Mouse (Mus musculus) midbrain, postnatal 0 days (tissue): ENCODE results near the gene Nkx2-5. TPM values are rescaled to one million over a fixed set of nuclear protein-coding genes. Genes with fewer than 3 reads are reported as not detected.

Source experiments
- ATAC-seq: fragments of 200-750 bp; cut with Nextera tagmentation; 2 replicates; pipeline ENCODE4 v1.8.0; 2017; ENCODE audit warnings: moderate number of reproducible peaks, mild to moderate bottlenecking, moderate TSS enrichment, moderate library complexity; ENCODE audit not compliant: low FRiP score
- DNase-seq: peaks from one replicate; pipeline ENCODE4 v3.0.0-alpha.2; 2015; ENCODE audit warnings: low spot score
- H3K27ac ChIP-seq: fragments of 300-500 bp; sonication (generic); 2 replicates; pipeline ENCODE4 v1.5.1; 2014; ENCODE audit warnings: low read depth, mild to moderate bottlenecking, low read length, mixed read lengths
- H3K27me3 ChIP-seq: fragments of 300-500 bp; sonication (generic); 2 replicates; pipeline ENCODE4 v1.6.1; 2014; ENCODE audit warnings: low read length, control low read depth, mixed read lengths; ENCODE audit not compliant: insufficient read depth
- H3K36me3 ChIP-seq: fragments of 300-500 bp; sonication (generic); 2 replicates; pipeline ENCODE4 v1.6.1; 2014; ENCODE audit warnings: low read length, control low read depth, mixed read lengths; ENCODE audit not compliant: insufficient read depth
- H3K4me1 ChIP-seq: fragments of 300-500 bp; sonication (generic); 2 replicates; pipeline ENCODE4 v1.6.1; 2014; ENCODE audit warnings: mild to moderate bottlenecking, control low read depth, antibody characterized with exemption, low read length, mixed read lengths; ENCODE audit not compliant: insufficient read depth
- H3K4me2 ChIP-seq: fragments of 300-500 bp; sonication (generic); 2 replicates; pipeline ENCODE4 v1.6.1; 2014; ENCODE audit warnings: low read depth, mild to moderate bottlenecking, low read length, mixed read lengths; ENCODE audit not compliant: poor library complexity, severe bottlenecking
- H3K4me3 ChIP-seq: fragments of 300-500 bp; sonication (generic); 2 replicates; pipeline ENCODE4 v1.5.1; 2014; ENCODE audit warnings: low read depth, mild to moderate bottlenecking, low read length, moderate library complexity
- H3K9ac ChIP-seq: fragments of 300-500 bp; sonication (generic); replicated peaks from 2 replicates; pipeline ENCODE4 v1.6.1; 2014; ENCODE audit warnings: mild to moderate bottlenecking, low read length, moderate library complexity, mixed read lengths; ENCODE audit not compliant: poor library complexity, severe bottlenecking
- H3K9me3 ChIP-seq: fragments of 300-500 bp; sonication (generic); 2 replicates; pipeline ENCODE4 v1.6.1; 2016; ENCODE audit warnings: low read length, control low read depth
- CTCF ChIP-seq: IDR thresholded peaks from 2 replicates; pipeline ENCODE4 v1.5.1; 2016; ENCODE audit warnings: antibody characterized with exemption, mild to moderate bottlenecking
- WGBS: fragments of 180-500 bp; shearing (Covaris S2); extraction: QIAGEN DNeasy Blood & Tissue Kit; methylation state at CpG from one replicate; pipeline ENCODE4 v1.1.7; 2014; 5-methylcytosine and 5-hydroxymethylcytosine counted together
- polyA plus RNA-seq: library from polyadenylated mRNA; unstranded; fragments of >200 nt; fragmentation: Nextera tagmentation; extraction: Ambion mirVana; gene quantifications from 2 replicates; pipeline ENCODE4 v1.2.1, GENCODE M21; 2015
- total RNA-seq: library from RNA; depleted of rRNA; stranded (reverse); fragments of >200 nt; gene quantifications from 2 replicates; pipeline ENCODE4 v1.2.3, GENCODE M21; 2014

Gene Nkx2-5
- total and polyA plus RNA-seq, 2 experiments from 2014 or later = not detected

- Histone ChIP-seq H3K4me3 (no peak overlapping the region), H3K27ac (no peak overlapping the region), H3K27me3 (no peaks in the 10 kb centered on the region), H3K9ac (no peak overlapping the region), H3K4me1 (no peaks in the 10 kb centered on the region), H3K36me3 (no peaks in the 10 kb centered on the region), H3K4me2 (no peak overlapping the region), H3K9me3 (no peaks in the 10 kb centered on the region)
- 76% methylated on average over 8 of the region's 8 CpGs for WGBS
- DNase-seq (no peak), ATAC-seq (no peak)
- TF ChIP-seq CTCF = no peak
Measured at GRCm38 (mm10) chr17:26873502-26873901, 28.7 kb upstream of the Nkx2-5 start.

DNA sequence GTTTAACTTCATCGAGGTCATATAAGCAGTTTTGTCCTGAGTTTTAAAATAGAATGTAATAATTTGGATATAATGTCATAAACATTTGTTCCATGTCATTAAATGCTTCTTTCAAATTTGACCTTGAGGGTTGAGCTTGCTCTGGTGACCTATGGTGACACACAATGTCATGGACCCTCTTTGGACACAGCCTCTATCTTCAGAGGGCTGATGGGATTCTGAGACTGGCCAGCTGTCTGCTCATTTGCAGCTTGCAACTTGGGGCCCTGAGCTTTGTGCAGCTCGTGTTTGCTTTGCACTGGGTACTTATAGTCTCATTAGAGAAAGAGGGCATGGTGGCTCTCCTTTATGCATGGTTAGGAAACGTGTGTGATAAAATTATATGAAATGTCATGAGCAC, 28.1 kb upstream of the Nkx2-5 start:
- H3K4me3 ChIP-seq = no peak overlapping the region
- WGBS = 75% methylated on average over 3 of the region's 3 CpGs
- H3K9me3 ChIP-seq = no peaks in the 10 kb centered on the region
- H3K27me3 ChIP-seq = no peaks in the 10 kb centered on the region
- ATAC-seq (no peak), DNase-seq (no peak)
- TF ChIP-seq CTCF = no peak
- H3K36me3 ChIP-seq = no peaks in the 10 kb centered on the region
- no peaks in the 10 kb centered on the region for H3K4me1 ChIP-seq
- no peak overlapping the region for H3K9ac ChIP-seq
- H3K4me2 ChIP-seq = no peak overlapping the region
- no peak overlapping the region for H3K27ac ChIP-seq

DNA sequence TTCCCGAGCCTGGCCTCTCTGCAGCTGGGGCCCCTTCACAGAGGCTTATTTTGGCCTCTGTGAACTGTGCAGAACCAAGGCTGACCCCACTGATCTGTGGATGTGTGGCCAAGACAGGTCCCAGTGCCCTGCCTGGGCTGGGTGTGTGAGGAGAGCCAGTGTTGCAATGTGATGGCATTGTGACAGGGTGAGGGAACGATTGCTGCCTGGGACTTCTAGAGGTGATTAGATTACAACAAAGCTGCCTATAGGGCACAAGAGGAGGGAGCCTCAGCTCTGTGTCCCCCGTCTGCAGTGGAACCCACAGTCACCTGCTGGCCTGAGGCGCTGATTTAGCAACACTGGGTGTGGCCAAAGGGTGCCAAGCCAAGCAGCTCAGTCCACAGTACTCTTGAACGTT, 23.9 kb upstream of the Nkx2-5 start:
- no peaks in the 10 kb centered on the region for H3K27me3 ChIP-seq
- whole genome bisulfite sequencing = 33% methylated on average over 5 of the region's 5 CpGs
- H3K4me1 ChIP-seq = no peaks in the 10 kb centered on the region
- H3K4me2 ChIP-seq = no peak overlapping the region
- no peak for DNase-seq
- no peak overlapping the region for H3K27ac ChIP-seq
- no peaks in the 10 kb centered on the region for H3K9me3 ChIP-seq
- no peak overlapping the region for H3K9ac ChIP-seq
- H3K36me3 ChIP-seq = no peaks in the 10 kb centered on the region
- no peak for ATAC-seq
- H3K4me3 ChIP-seq = no peak overlapping the region
- TF ChIP-seq CTCF = no peak

GRCm38 (mm10) chr17:26865156-26865555, 20.3 kb upstream of the Nkx2-5 start:
- Histone ChIP-seq H3K9me3 (no peaks in the 10 kb centered on the region), H3K4me1 (no peaks in the 10 kb centered on the region), H3K27ac (no peak overlapping the region), H3K4me3 (no peak overlapping the region), H3K9ac (no peak overlapping the region), H3K4me2 (no peak overlapping the region), H3K36me3 (no peaks in the 10 kb centered on the region), H3K27me3 (no peaks in the 10 kb centered on the region)
- 64% methylated on average over 6 of the region's 6 CpGs for WGBS
- TF ChIP-seq CTCF = no peak
- ATAC-seq = no peak
- no peak for DNase-seq

DNA sequence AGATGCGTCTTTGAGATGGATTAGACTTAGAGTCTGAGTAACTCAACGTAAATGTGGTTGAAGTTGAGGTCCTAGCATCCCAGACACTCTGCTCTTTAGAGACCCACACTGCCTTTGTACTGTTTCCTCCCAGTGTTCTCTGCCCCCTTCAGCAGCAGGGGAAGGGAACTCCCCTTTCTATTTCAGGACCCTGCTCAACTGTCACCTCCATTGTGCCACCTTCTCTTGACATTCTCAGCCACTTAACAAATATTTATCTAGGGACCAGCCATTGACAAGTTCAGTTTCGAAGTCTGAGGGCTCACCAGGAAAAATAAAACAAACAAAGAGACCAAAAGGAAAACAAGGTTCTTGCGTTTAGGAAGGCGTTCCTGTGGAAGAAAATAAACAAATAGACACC, 19.5 kb upstream of the Nkx2-5 start:
- TF ChIP-seq CTCF = no peak
- ATAC-seq = no peak
- H3K27me3 ChIP-seq = peaks cover 6% of the 10 kb centered on the region; the same call in 1 of the 2 replicates

DNA sequence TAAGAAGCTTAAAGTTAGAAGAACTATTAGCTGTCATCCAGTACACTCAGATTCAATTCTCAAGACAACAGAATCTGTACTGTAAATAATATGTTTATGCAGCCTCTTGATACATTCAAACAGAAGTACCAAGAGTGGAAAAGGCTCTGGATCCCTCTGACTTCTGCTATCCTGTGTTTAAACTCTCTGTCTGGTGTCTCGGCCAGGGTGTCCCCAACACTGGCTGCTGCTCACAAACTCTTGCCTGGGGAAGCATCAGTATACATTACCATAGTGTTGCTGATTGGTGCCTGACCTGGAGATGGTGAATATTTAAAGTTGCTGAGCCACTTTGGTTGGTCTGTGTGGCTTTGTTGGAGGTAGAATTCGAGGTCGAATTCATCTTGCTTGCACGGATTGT, 17.0 kb upstream of the Nkx2-5 start:
- no peaks in the 10 kb centered on the region for H3K4me1 ChIP-seq
- no peak overlapping the region for H3K4me2 ChIP-seq
- TF ChIP-seq CTCF = no peak
- DNase-seq (no peak), ATAC-seq (no peak)
- WGBS = 68% methylated on average over 4 of the region's 4 CpGs
- H3K4me3 ChIP-seq = no peak overlapping the region
- peaks cover 25% of the 10 kb centered on the region for H3K27me3 ChIP-seq
- H3K36me3 ChIP-seq = no peaks in the 10 kb centered on the region
- H3K9ac ChIP-seq = no peak overlapping the region
- no peaks in the 10 kb centered on the region for H3K9me3 ChIP-seq
- H3K27ac ChIP-seq = no peak overlapping the region

More for the DNA sequence above, 19.5 kb upstream of the Nkx2-5 start:
- H3K36me3 ChIP-seq = no peaks in the 10 kb centered on the region
- no peak overlapping the region for H3K9ac ChIP-seq
- DNase-seq = no peak
- 69% methylated on average over 5 of the region's 5 CpGs for WGBS
- H3K27ac ChIP-seq = no peak overlapping the region
- no peaks in the 10 kb centered on the region for H3K9me3 ChIP-seq
- no peaks in the 10 kb centered on the region for H3K4me1 ChIP-seq
- H3K4me2 ChIP-seq = no peak overlapping the region
- no peak overlapping the region for H3K4me3 ChIP-seq
